23 mouse cellular contexts compared by ENCODE assay signal in genomic region chr11:103001063-103001462, GRCm38 (mm10). TPM values are rescaled to one million over a fixed set of nuclear protein-coding genes. Genes with fewer than 3 reads are reported as not detected.
"Had no signal": no experiment of that assay in that cellular context is flagged by ENCODE, and none has a peak within 500 bp of the region (broad histone marks: within the 10 kb centered on the region; RNA-seq: fewer than 3 reads in every experiment).

No protein-coding gene starts in this region.

- H3K27me3 ChIP-seq: heart, embryonic 12.5 days; hindbrain, embryonic 12.5 days; intestine, embryonic 15.5 days; liver, embryonic 13.5 days; liver, embryonic 15.5 days had no signal

- DNase-seq: gastrocnemius, postnatal 14 days; heart, adult 2 months; heart, postnatal 14 days; heart, postnatal 4 days; kidney, adult 18-20 months; kidney, adult 8-10 months; kidney, postnatal 10 days; kidney, postnatal 25 days; kidney, postnatal 4 days; liver; liver, embryonic 13.5 days had no signal

- H3K27ac ChIP-seq: heart, adult 2 months; hindbrain, embryonic 10.5 days; hindbrain, embryonic 12.5 days; hindbrain, embryonic 14.5 days; intestine, embryonic 15.5 days; layer of hippocampus, adult 2 months; left cerebral cortex, adult 2 months; liver, embryonic 13.5 days; liver, embryonic 15.5 days had no signal

- H3K4me2 ChIP-seq: heart, embryonic 12.5 days; hindbrain, embryonic 12.5 days; hindbrain, embryonic 14.5 days; intestine, embryonic 15.5 days; liver, embryonic 11.5 days; liver, embryonic 13.5 days; liver, embryonic 15.5 days had no signal

- H3K9me3 ChIP-seq: heart, embryonic 12.5 days; hindbrain, embryonic 10.5 days; hindbrain, embryonic 12.5 days; intestine, embryonic 15.5 days; liver, embryonic 13.5 days; liver, embryonic 15.5 days had no signal

- H3K4me3 ChIP-seq: heart, adult 2 months; heart, embryonic 12.5 days; hindbrain, embryonic 10.5 days; hindbrain, embryonic 12.5 days; intestine, embryonic 15.5 days; layer of hippocampus, adult 2 months; left cerebral cortex, adult 2 months; liver, embryonic 13.5 days; liver, embryonic 15.5 days had no signal

RNA-seq across cellular contexts. Expression of gene C1ql1, which starts 54.6 kb away (rescaled TPM):
- total RNA-seq: gastrocnemius, adult 8-10 months; granulocyte monocyte progenitor cell, adult 5-6 weeks; heart, adult 2 months had no signal
- polyA plus RNA-seq: inflammation-experienced regulatory T-cells, adult 6 months had no signal
